Mouse (Mus musculus): ENCODE results near the gene Scnm1. TPM values are rescaled to one million over a fixed set of nuclear protein-coding genes. Genes with fewer than 3 reads are reported as not detected.
"Not testable (repeated sequence)": the region's sequence is repeated elsewhere in the genome, so short reads cannot be mapped to it uniquely, and the experiment has no call there.

The Scnm1 gene
- polyA plus RNA-seq, 1 experiment, result 101 TPM

DNA sequence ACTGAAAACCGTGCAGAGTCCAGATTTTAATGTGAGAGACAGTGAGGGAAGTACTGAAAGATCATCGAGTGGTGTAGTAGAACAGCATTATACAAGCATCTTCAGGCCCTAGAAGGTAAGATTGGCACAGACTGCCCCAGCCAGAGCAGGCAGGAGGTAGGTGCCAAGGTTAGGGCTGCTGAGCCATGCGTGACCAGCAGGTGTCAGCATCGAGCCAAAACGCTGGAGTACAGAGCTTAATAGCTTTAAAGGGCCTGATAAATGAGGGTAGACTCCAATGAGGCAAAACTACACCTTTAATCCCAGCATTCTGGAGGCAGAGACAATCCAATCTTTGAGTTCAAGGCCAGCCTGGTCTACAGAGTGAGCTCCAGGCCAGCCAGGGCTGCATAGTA is 8.8 kb upstream of the Scnm1 start:
- peak; percentile 98 for TF ChIP-seq CTCF (IDR thresholded peaks at IDR 0.05; ENCODE audit: borderline replicate concordance, extremely low read depth, insufficient read depth, insufficient read length)
- no peak for TF ChIP-seq POLR2A (IDR thresholded peaks at IDR 0.05; ENCODE audit: borderline replicate concordance, extremely low read depth, insufficient read depth, insufficient read length, poor library complexity, severe bottlenecking)
- DNase-seq (ENCODE audit: low read depth), result peak; percentile 84

DNA sequence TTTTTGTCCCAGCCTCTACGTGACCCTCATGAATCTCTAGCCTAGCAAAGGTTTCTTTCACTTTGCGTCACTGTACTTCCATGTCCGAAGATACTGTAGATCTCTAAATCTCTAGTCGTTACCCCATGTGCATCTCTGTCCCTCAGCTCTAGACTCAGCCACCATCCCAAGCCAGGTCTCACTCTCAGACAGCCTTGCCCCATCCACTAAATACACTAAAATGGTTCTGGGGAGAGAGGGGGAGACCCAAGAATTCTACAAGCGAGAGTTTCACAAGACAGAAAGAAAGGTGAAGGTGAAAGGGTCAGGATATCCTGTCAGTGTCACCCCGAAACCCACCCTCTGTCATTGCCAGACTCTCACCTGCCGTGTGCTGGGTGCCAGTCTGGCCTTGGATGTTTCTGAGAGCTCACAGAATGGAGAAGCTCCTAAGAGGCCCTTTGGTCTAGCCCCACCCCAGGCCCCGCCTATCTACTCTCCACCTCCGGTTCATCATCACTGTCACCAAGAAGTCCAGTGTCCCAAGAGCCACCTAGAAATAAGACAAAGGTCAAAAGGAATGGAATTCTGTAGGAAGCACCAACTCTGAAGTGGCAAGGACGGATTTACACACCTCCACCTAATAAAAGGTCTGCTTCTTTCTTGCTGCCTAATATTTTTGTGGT is 8.3 kb upstream of the Scnm1 start, which contains the start of gene Tnfaip8l2:
Tnfaip8l2 (minus strand) TSS at position 409 of the 665 bp plus-strand sequence.
- no peak for TF ChIP-seq CTCF (IDR thresholded peaks at IDR 0.05; ENCODE audit: borderline replicate concordance, extremely low read depth, insufficient read depth, insufficient read length)
- TF ChIP-seq POLR2A (IDR thresholded peaks at IDR 0.05; ENCODE audit: borderline replicate concordance, extremely low read depth, insufficient read depth, insufficient read length, poor library complexity, severe bottlenecking), result no peak
- DNase-seq (ENCODE audit: low read depth), result no peak

DNA sequence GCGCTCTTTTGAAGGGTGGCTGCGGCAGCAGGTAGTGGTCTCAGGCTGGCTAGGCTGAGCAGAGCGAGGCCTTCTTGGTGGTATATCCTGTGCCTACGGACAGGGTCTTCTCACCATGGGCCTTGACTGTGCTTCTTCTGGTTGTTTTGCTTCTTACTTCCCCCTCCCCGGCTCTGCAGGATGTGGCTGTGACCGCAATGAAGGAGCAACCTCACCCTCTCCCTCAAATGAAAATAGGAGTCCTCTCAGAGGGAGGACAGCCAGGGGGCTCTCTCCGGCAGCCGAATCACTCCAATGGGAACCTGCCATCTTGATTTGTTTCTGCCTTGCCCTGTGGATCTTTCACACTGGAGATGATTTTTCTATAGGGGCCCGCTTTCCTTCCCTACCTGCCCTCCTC is 7.7 kb upstream of the Scnm1 start:
- TF ChIP-seq CTCF (IDR thresholded peaks at IDR 0.05; ENCODE audit: borderline replicate concordance, extremely low read depth, insufficient read depth, insufficient read length), result no peak
- TF ChIP-seq POLR2A (IDR thresholded peaks at IDR 0.05; ENCODE audit: borderline replicate concordance, extremely low read depth, insufficient read depth, insufficient read length, poor library complexity, severe bottlenecking), result no peak
- no peak for DNase-seq (ENCODE audit: low read depth)

DNA sequence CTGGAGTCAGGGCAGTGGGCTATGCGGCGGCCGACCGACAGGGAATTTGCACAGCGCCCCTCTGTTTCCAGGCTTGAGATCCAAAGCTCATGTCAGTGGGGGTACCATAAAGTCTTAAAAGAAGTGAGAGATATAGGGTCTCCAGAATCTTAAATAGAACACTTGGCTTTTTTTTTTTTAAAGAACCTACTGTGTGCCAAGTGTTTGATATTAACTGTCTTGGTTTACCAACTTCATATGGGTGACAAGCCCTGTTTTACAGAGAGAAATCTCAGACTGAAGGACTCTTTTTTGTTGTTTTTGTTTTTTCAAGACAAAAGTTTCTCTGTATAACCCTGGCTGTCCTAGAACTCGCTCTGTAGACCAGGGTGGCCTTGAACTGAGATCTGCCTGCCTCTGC is 7.0 kb upstream of the Scnm1 start:
- DNase-seq (ENCODE audit: low read depth), result no peak
- TF ChIP-seq CTCF (IDR thresholded peaks at IDR 0.05; ENCODE audit: borderline replicate concordance, extremely low read depth, insufficient read depth, insufficient read length) (no peak), POLR2A (IDR thresholded peaks at IDR 0.05; ENCODE audit: borderline replicate concordance, extremely low read depth, insufficient read depth, insufficient read length, poor library complexity, severe bottlenecking) (no peak)

GRCm38 (mm10) chr3:95140289-95140595 is 6.4 kb upstream of the Scnm1 start:
- TF ChIP-seq CTCF (IDR thresholded peaks at IDR 0.05; ENCODE audit: borderline replicate concordance, extremely low read depth, insufficient read depth, insufficient read length), result no peak
- no peak for TF ChIP-seq POLR2A (IDR thresholded peaks at IDR 0.05; ENCODE audit: borderline replicate concordance, extremely low read depth, insufficient read depth, insufficient read length, poor library complexity, severe bottlenecking)
- no peak for DNase-seq (ENCODE audit: low read depth)

DNA sequence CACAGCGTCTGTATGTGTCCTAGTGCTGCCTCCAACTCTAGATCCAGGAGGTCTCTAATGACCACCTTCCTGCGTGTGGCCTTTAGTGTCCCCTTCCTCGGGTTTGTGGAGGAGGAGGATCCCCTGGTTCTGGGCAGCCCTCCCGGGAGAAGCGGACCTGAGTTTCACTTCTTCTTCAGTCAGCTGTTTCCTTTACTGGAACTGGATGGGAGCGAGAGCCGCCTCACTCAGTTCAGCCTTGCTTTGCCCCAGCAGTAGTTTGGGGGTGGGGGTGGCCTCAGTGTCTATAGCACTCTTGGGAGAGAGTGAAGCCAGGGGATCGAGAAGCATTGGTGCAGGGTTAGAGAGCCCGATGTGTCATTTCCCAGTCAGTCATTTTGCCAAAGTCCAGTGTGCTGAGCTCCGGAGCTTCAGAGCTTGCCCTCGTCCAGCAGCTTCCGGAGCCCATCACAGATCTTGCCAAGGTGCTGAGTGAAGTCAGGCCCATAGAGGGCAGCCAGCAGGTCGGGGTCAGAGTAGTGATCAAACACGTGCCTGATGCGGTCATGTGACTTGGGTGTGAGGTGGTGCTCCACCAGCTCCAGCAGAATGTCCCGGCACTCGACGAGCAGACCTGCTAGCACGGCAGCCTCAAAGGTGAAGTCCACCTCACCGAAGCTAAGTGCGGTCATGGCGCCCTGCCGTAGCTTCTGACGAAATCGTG is 5.9 kb upstream of the Scnm1 start:
- TF ChIP-seq POLR2A (IDR thresholded peaks at IDR 0.05; ENCODE audit: borderline replicate concordance, extremely low read depth, insufficient read depth, insufficient read length, poor library complexity, severe bottlenecking), result no peak
- TF ChIP-seq CTCF (IDR thresholded peaks at IDR 0.05; ENCODE audit: borderline replicate concordance, extremely low read depth, insufficient read depth, insufficient read length), result no peak
- DNase-seq (ENCODE audit: low read depth), result no peak

GRCm38 (mm10) chr3:95136336-95136735 is 2.5 kb upstream of the Scnm1 start:
- no peak for DNase-seq (ENCODE audit: low read depth)
- TF ChIP-seq POLR2A (IDR thresholded peaks at IDR 0.05; ENCODE audit: borderline replicate concordance, extremely low read depth, insufficient read depth, insufficient read length, poor library complexity, severe bottlenecking) (no peak), CTCF (IDR thresholded peaks at IDR 0.05; ENCODE audit: borderline replicate concordance, extremely low read depth, insufficient read depth, insufficient read length) (no peak)

- DNase-seq (ENCODE audit: low read depth), result no peak
- TF ChIP-seq POLR2A (IDR thresholded peaks at IDR 0.05; ENCODE audit: borderline replicate concordance, extremely low read depth, insufficient read depth, insufficient read length, poor library complexity, severe bottlenecking) (no peak), CTCF (IDR thresholded peaks at IDR 0.05; ENCODE audit: borderline replicate concordance, extremely low read depth, insufficient read depth, insufficient read length) (no peak)
Observed at GRCm38 (mm10) chr3:95135433-95136052, 1.7 kb upstream of the Scnm1 start.

- DNase-seq (ENCODE audit: low read depth), result peak; percentile 16
- TF ChIP-seq POLR2A (IDR thresholded peaks at IDR 0.05; ENCODE audit: borderline replicate concordance, extremely low read depth, insufficient read depth, insufficient read length, poor library complexity, severe bottlenecking) (no peak), CTCF (IDR thresholded peaks at IDR 0.05; ENCODE audit: borderline replicate concordance, extremely low read depth, insufficient read depth, insufficient read length) (no peak)
Observed at GRCm38 (mm10) chr3:95135023-95135422, 1.2 kb upstream of the Scnm1 start.

GRCm38 (mm10) chr3:95134133-95134532 is 322 bp upstream of the Scnm1 start:
- DNase-seq (ENCODE audit: low read depth), result not testable (repeated sequence)

DNA sequence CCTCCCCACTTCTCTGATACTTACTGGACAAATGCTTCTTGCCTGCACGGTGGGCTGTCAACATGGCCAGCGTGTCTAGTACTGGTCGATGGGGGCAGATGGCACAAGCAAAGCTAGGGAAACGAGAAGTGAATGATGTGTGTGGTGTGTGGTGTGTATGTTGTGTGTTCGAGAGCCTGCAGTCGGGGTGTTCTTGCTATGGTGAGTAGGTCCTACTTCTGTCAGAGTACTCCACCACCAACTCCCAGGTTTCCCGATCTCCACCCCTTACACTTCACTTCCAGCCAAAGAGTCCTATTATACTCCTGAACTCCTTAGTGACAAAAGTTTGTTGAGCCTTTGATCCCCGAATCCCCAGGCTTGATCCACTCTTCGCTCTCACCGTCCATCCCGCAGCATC is 635 bp downstream of the Scnm1 start:
- no peak for DNase-seq (ENCODE audit: low read depth)
- TF ChIP-seq POLR2A (IDR thresholded peaks at IDR 0.05; ENCODE audit: borderline replicate concordance, extremely low read depth, insufficient read depth, insufficient read length, poor library complexity, severe bottlenecking) (no peak), CTCF (IDR thresholded peaks at IDR 0.05; ENCODE audit: borderline replicate concordance, extremely low read depth, insufficient read depth, insufficient read length) (no peak)

- DNase-seq (ENCODE audit: low read depth), result not testable (repeated sequence)
Observed at GRCm38 (mm10) chr3:95132389-95132788, 1.4 kb downstream of the Scnm1 start.
